Mouse (Mus musculus) cerebellum, adult 2 months (tissue): ENCODE measurements around the gene Samd14. TPM values are rescaled to one million over a fixed set of nuclear protein-coding genes. Genes with fewer than 3 reads are reported as not detected.

Source experiments
- DNase-seq, 2 experiments: peaks; one replicate each; pipeline ENCODE4 v3.0.0; 2021
- H3K27ac ChIP-seq: fragments of 200-500 bp; 2 replicates; pipeline ENCODE4 v1.5.1; 2012; ENCODE audit warnings: low read length, control low read depth, inconsistent platforms; ENCODE audit not compliant: insufficient read depth
- H3K27me3 ChIP-seq: fragments of 200-500 bp; 2 replicates; pipeline ENCODE4 v1.6.1; 2012; ENCODE audit warnings: inconsistent platforms, mild to moderate bottlenecking, low read length, moderate library complexity; ENCODE audit not compliant: control insufficient read depth, insufficient read depth
- H3K4me1 ChIP-seq: fragments of 200-500 bp; 2 replicates; pipeline ENCODE4 v1.6.1; 2011; ENCODE audit warnings: low read length; ENCODE audit not compliant: control insufficient read depth, insufficient read depth
- H3K4me3 ChIP-seq: fragments of 200-500 bp; replicated peaks from 2 replicates; pipeline ENCODE3; 2011; ENCODE audit warnings: mild to moderate bottlenecking, low read depth, low read length, control low read depth; ENCODE audit not compliant: insufficient read depth
- CTCF ChIP-seq: fragments of 200-500 bp; IDR thresholded peaks from 2 replicates; pipeline ENCODE4 v1.5.1; 2011; ENCODE audit warnings: low read depth, mild to moderate bottlenecking, control low read depth, low read length, moderate library complexity, borderline replicate concordance; ENCODE audit not compliant: insufficient read depth
- POLR2A ChIP-seq: fragments of 200-500 bp; IDR thresholded peaks from 2 replicates; pipeline ENCODE4 v1.6.1; 2011; ENCODE audit warnings: low read length, control low read depth, borderline replicate concordance; ENCODE audit not compliant: insufficient read depth
- WGBS: fragments of 180-500 bp; shearing (Covaris S2); methylation state at CpG from one replicate; pipeline ENCODE4 v1.1.7; 2018; 5-methylcytosine and 5-hydroxymethylcytosine counted together
- polyA plus RNA-seq: library from polyadenylated mRNA; depleted of rRNA; stranded (reverse); fragments of >200 nt; gene quantifications from 2 replicates; pipeline ENCODE4 v1.2.3, GENCODE M21; 2012

Samd14 gene
- polyA plus RNA-seq, 1 experiment: 80.7 TPM

DNA sequence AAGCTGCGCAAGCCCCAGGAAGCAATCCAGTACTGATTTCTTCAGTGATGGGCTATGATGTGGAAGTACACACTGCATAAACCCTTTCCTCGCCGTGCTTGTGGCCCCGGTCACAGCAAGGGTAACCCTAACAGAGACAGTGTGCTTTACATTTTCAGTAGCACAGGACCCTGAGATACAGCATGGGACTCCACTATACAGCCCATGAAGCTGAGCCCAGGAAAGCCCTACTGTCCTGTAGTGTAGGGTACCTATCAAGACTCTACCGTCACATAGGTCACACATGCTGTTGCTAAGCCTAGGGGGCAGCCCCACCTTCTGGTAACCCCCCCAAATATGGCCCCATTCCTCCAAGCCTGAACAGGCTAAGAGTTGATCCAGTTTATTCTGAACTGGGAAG lies 26.8 kb downstream of the Samd14 start:
- Histone ChIP-seq H3K27ac (peak overlapping the region; percentile 92), H3K4me3 (no peak overlapping the region), H3K4me1 (peaks cover 76% of the 10 kb centered on the region), H3K27me3 (no peaks in the 10 kb centered on the region)
- peak in 1 of 2 experiments; percentile 30 for DNase-seq
- TF ChIP-seq CTCF (no peak), POLR2A (no peak)
- 90% methylated on average over 5 of the region's 5 CpGs for WGBS

DNA sequence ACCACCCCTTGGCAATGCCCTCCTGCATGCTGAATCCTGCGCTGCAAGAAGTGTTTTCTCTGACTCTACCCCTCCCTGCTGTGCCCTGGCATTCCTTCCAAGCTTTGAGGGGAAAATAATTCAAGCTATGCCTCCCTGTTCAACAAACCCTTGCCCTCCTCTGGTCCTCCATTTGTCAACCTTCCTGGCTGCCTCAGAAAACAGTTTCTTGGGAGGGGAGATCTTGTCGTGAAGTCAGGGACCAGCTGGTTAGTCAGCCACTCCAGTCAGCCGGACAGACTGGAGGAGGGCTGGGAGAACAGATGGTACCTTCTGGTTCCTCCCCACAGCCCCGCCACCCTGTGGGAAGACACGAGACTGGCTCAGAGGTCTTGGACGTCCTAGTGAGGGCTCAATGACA lies 27.6 kb downstream of the Samd14 start:
- Histone ChIP-seq H3K4me3 (peak overlapping the region; percentile 5), H3K4me1 (peaks cover 70% of the 10 kb centered on the region), H3K27me3 (no peaks in the 10 kb centered on the region), H3K27ac (peak overlapping the region; percentile 92)
- WGBS: 10% methylated on average over 6 of the region's 6 CpGs
- TF ChIP-seq CTCF: peak; percentile 19; the same call in 1 of the 2 replicates
- no peak for TF ChIP-seq POLR2A
- peak; percentile 86 to 92 for DNase-seq

DNA sequence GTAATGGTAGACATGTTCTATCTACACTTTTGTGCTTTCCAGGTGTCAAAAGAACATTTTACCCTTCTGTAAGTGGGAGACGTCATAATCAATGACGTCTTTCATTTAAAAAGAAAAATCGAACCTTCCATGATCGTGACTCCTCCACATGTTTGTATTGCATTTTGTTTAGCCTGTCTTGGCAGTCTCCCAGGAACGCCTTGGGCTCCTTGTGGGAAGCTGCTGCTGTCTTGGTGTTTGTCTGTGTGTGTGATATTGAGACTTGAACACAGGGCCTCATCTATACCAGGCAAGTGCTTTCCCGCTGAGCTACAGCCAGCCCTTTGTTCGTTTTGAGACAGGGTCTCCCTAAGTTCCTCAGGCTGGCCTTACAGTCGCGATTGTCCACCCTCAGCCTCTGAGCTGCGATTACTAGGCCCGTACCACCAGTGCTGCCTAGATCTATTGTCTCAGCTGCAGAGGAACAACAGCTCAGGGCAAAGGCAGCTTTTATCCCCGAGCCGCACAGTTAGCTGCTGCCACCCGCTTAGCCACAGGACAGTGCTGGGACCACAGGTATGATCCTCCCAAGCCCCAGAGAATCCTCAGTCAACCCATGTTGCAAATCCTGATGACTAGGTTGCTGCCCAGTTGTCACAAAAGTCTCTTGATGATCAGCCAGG lies 28.6 kb downstream of the Samd14 start:
- 53% methylated on average over 14 of the region's 14 CpGs for WGBS

DNA sequence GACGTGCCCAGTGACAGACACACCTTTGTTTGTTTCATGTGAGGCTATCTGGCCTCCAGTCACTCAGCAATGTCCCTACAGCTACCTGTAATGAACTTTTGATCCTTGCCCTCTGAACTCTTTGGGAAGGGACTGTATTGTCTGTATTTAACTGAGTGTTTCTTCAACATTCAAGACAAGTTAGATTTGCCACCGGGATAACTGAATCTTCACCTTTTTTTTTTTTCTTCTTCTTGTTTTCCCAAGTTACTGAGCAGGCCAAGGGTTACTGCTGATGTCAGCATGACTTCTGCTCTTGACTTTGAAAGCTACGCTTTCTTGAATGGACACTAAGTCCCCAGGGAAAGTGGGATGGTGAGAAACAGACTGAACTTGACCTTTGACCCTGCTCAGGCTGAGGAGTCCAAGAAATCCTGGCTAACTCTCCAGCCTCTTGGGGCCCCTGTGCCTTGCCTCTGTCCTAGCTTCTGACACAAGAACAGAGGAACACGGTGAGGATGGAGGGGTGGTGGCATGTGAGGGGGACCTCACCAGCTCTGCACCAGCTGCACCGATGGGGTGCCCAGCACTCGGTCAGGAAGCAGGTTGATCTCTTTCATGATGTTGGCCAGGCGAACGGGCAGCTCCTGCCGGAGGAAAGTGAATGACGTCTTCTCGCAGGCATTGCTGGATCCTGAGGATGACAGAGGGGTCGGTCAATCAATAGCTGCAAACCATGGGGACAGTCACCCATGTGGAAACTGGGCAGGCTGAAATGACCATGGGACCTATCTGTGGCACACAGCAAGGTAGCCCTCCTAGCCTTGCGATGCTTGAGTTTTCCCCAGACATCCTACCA lies 29.4 kb downstream of the Samd14 start:
- Histone ChIP-seq H3K27me3 (no peaks in the 10 kb centered on the region), H3K4me3 (peak overlapping the region; percentile 80), H3K4me1 (peaks cover 54% of the 10 kb centered on the region), H3K27ac (peak overlapping the region; percentile 100)
- WGBS: 20% methylated on average over 13 of the region's 13 CpGs
- TF ChIP-seq POLR2A (no peak), CTCF (no peak)
- DNase-seq: peak; percentile 45 to 55

More for the DNA sequence above, 28.6 kb downstream of the Samd14 start:
- Histone ChIP-seq H3K4me3 (no peak overlapping the region), H3K27ac (peak overlapping the region; percentile 92), H3K27me3 (no peaks in the 10 kb centered on the region), H3K4me1 (peaks cover 61% of the 10 kb centered on the region)
- peak; percentile 44 to 51 for DNase-seq
- no peak for TF ChIP-seq CTCF
- no peak for TF ChIP-seq POLR2A

DNA sequence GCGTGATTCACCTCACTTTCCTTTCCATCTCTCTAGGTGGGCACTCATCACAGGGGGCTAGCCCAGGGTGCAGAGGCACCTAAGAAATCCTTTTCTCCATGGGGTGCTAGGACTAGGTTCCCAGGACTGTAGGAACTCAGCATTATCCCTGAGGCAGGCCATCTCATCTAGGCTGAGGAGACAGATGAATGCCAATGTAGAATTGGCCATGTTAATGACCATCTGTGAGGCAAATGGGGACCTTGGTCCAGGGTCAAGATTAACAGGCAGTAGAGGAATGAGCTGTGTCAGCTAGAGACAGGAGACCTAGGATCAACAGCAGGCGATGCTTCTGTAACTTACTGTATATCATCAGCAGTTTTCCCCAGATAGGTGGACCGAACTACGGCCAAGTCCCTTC lies 30.1 kb downstream of the Samd14 start:
- TF ChIP-seq POLR2A (peak; percentile 35; the same call in 1 of the 2 replicates), CTCF (no peak)
- Histone ChIP-seq H3K27ac (peak overlapping the region; percentile 100), H3K4me3 (peak overlapping the region; percentile 80), H3K27me3 (no peaks in the 10 kb centered on the region), H3K4me1 (peaks cover 47% of the 10 kb centered on the region)
- WGBS: 9% methylated on average over 4 of the region's 4 CpGs
- DNase-seq: peak; percentile 79 to 90

DNA sequence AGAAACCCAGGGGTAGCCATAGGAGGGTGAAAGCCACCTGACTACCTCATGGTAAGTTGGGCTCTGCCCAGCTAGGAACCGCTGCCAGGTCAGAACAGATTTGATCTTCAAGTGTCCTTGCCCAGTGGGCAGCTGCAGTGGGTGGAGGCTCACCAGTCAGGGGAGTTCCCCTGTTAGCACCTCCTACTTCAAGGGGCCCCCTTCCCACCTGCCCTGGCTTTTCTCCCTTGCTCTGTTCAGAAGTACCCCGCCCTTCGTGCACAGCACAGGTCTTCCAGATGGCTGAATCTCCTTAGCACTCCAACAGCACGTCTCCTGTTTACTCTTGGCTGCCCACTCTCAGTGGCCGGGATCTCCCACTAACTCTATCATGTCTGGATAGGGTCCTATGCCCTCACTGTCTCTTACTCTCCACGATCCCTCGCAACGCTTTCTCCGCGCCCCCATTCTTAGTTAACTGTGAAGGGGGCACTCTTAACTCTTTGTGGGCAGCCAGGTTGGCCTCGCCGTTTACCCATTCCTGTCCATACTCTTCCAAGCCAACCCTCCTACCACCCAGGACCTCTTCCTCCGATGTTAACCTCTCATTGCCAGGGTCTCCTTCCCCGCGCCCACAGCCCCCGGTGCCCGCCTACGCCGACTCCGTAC lies 30.9 kb downstream of the Samd14 start:
- H3K4me1 ChIP-seq: peaks cover 38% of the 10 kb centered on the region
- peak overlapping the region; percentile 100 for H3K27ac ChIP-seq
- peak; percentile 87 for DNase-seq
- peak overlapping the region; percentile 80 for H3K4me3 ChIP-seq
- WGBS: under 1% methylated on average over 20 of the region's 20 CpGs
- H3K27me3 ChIP-seq: no peaks in the 10 kb centered on the region
- TF ChIP-seq POLR2A (no peak), CTCF (no peak)

DNA sequence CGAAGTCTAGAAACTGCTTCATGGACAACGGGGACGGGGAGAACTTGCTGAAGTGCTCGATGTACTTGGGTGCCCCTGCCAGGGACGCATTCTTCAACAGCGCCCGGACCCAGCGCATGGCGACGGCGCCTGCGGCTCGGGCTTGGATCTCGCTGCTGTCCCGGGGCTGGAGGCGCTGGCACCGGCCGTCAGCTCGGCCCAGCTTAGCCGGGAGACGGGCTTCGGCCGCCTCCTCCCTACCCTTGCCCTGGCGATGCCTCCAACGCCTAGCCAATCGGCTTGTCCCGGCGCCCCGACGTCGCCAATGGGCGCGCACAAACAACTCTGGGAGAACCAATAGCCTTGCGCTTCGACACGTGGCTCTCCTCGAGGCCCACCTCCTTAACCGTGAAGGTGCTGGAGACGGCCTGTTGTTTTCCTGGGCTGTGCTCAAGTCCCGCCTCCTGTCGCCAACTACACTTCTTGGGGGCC lies 31.5 kb downstream of the Samd14 start, which contains the start of gene Pdk2:
Gene Pdk2, minus strand, starts transcription at position 216 of the 471 bp plus-strand sequence.
- peaks cover 32% of the 10 kb centered on the region for H3K4me1 ChIP-seq
- peak; percentile 97 to 99 for DNase-seq
- TF ChIP-seq CTCF (no peak), POLR2A (peak; percentile 81)
- H3K27me3 ChIP-seq: no peaks in the 10 kb centered on the region
- H3K4me3 ChIP-seq: peak within 1 kb of the TSS; percentile 80
- peak within 1 kb of the TSS; percentile 100 for H3K27ac ChIP-seq
- WGBS: under 1% methylated on average over 41 of the region's 41 CpGs
